Mouse (Mus musculus): Measurements from ENCODE around the gene Odf3b. TPM values are rescaled to one million over a fixed set of nuclear protein-coding genes. Genes with fewer than 3 reads are reported as not detected.

Odf3b gene
- polyA plus RNA-seq (2015; fragmentation: Nextera tagmentation; extraction: Ambion mirVana), result 0.61 and 1.2 TPM in 2 replicates

GRCm38 (mm10) chr15:89378831-89379401, at the start of gene Odf3b:
Gene Odf3b (minus strand): TSS chr15:89379282.

DNA sequence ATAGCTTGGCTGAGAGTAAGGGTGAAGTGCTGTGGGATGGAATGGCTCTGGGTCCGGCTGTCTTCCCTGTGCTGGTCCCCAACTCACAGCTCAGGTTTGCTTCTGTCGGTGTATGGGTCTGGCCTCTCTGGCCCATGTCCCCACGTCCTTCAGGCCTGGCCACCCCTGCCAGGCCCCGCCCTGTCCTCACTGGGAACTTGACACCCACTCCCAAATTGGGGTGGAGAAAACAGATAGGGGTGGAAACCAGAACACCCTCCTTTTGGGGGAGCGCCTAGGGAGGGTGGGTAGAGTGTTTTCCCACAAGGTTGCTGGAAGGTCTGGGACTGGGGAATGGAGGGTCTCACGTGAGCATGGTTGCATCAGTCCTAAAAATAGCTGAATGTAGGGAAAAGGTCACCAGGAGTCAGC, 46.6 kb upstream of the Odf3b start, which contains the start of gene Cpt1b:
Gene Cpt1b (minus strand): TSS at position 153 of the 411 bp plus-strand sequence.

GRCm38 (mm10) chr15:89410118-89410517, 31.0 kb upstream of the Odf3b start, which contains the start of gene Syce3:
Gene Syce3 (minus strand): TSS chr15:89410503.

GRCm38 (mm10) chr15:89384617-89385016, 5.5 kb upstream of the Odf3b start, which contains the start of gene Klhdc7b:
Gene Klhdc7b (plus strand): TSS chr15:89384917.

GRCm38 (mm10) chr15:89376957-89377356, 2.1 kb downstream of the Odf3b start, which contains the start of gene Tymp:
Gene Tymp (minus strand): TSS chr15:89377039.

GRCm38 (mm10) chr15:89373762-89374248, 5.3 kb downstream of the Odf3b start, which contains the start of gene Sco2:
Gene Sco2 (minus strand): TSS chr15:89373846.

DNA sequence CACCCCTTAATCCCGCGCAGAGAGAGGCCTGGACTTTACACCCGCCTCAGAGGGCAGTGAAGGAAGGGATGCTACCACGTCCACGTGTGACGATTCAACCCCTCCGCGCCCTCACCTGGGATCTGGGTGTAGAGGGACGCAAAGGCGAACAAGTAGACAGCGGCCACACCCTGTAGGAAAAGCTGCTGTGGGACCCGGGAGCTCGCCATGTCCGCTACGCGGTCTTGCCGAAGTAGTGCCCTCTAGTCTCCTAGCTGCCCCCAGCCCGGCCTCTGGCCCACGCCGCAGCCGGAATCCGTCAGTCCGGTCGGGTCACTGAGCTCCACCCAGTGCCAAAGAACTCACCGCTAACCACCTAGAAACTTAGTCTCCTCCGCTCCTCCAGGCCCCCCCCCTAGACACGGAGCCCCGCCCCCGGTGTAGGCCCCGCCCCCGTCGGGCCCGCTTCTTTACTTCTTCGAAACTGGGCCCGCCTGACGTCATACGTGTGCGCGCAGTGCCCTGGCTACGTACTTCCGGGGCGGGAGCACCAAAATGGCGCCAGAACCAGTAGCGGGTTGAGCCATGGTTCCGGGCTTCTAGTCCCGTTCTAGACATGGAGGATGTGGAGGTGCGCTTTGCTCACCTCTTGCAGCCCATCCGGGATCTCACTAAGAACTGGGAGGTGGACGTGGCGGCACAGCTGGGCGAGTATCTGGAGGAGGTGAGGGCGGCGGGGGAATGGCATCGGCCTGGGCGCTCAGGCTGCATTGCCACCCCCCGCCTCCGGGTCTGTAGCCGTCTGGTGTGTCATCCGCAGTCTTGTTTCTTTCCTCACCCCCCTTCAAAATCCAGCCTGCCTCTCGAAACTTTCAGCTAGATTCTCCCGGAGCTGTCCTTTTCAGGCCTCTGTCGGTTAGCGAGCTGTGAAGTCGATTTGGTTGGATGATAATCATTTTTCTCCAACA, 23.6 kb downstream of the Odf3b start, which contains the start of the genes Lmf2 and Ncaph2:
Gene Lmf2 (minus strand): TSS at position 419 of the 947 bp plus-strand sequence.
Gene Ncaph2 (plus strand): TSS at position 479 of the 947 bp plus-strand sequence.

DNA sequence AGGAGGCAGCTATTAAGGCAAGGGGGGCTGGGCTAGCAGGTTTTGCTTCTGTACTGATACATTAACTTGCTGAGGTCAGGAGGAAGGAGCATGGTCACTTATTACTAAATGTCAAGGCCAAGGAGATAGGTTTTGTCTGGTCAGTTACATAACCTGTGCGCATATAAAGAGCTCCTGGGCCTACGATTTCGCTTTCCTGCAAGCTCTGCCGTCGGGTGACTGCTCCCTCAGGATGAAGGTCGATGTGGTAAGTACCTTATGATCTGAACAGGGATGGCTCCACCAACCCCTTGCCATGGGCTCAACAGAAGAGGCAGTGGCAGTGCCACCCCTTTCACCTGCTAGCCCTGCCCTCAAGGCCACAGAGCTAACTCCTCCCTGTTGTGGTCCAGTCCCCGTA, 44.8 kb downstream of the Odf3b start, which contains the start of gene Miox:
Gene Miox (plus strand): TSS at position 128 of the 400 bp plus-strand sequence.

Other genes starting within 250 kb of the Odf3b start
- gene Mapk12, start 238.6 kb downstream of the Odf3b start, polyA plus RNA-seq (2015; fragmentation: Nextera tagmentation; extraction: Ambion mirVana), result 44.6 and 44.9 TPM in 2 replicates
- 1.2 and 1.5 TPM in 2 replicates for gene Mapk11, start 229.7 kb downstream of the Odf3b start, polyA plus RNA-seq (2015; fragmentation: Nextera tagmentation; extraction: Ambion mirVana)
- 42.0 and 42.7 TPM in 2 replicates for gene Plxnb2, start 198.5 kb downstream of the Odf3b start, polyA plus RNA-seq (2015; fragmentation: Nextera tagmentation; extraction: Ambion mirVana)
- 14.0 and 17.0 TPM in 2 replicates for gene Dennd6b, start 182.8 kb downstream of the Odf3b start, polyA plus RNA-seq (2015; fragmentation: Nextera tagmentation; extraction: Ambion mirVana)
- gene Ppp6r2, start 167.7 kb downstream of the Odf3b start, polyA plus RNA-seq (2015; fragmentation: Nextera tagmentation; extraction: Ambion mirVana), result 27.4 and 27.8 TPM in 2 replicates
- 23.1 and 26.3 TPM in 2 replicates for gene Sbf1, start 64.0 kb downstream of the Odf3b start, polyA plus RNA-seq (2015; fragmentation: Nextera tagmentation; extraction: Ambion mirVana)
- gene Adm2, start 56.6 kb downstream of the Odf3b start, polyA plus RNA-seq (2015; fragmentation: Nextera tagmentation; extraction: Ambion mirVana), result not detected in 2 replicates
- gene Miox, start 44.9 kb downstream of the Odf3b start, polyA plus RNA-seq (2015; fragmentation: Nextera tagmentation; extraction: Ambion mirVana), result not detected in 2 replicates
- gene Lmf2, start 23.6 kb downstream of the Odf3b start, polyA plus RNA-seq (2015; fragmentation: Nextera tagmentation; extraction: Ambion mirVana), result 27.3 and 34.7 TPM in 2 replicates
- 58.0 and 70.8 TPM in 2 replicates for gene Ncaph2, start 23.6 kb downstream of the Odf3b start, polyA plus RNA-seq (2015; fragmentation: Nextera tagmentation; extraction: Ambion mirVana)
- gene Sco2, start 5.4 kb downstream of the Odf3b start, polyA plus RNA-seq (2015; fragmentation: Nextera tagmentation; extraction: Ambion mirVana), result 6.5 and 7.5 TPM in 2 replicates
- gene Tymp, start 2.2 kb downstream of the Odf3b start, polyA plus RNA-seq (2015; fragmentation: Nextera tagmentation; extraction: Ambion mirVana), result 0.96 and 1.4 TPM in 2 replicates
- not detected in 2 replicates for gene Klhdc7b, start 5.6 kb upstream of the Odf3b start, polyA plus RNA-seq (2015; fragmentation: Nextera tagmentation; extraction: Ambion mirVana)
- gene Syce3, start 31.2 kb upstream of the Odf3b start, polyA plus RNA-seq (2015; fragmentation: Nextera tagmentation; extraction: Ambion mirVana), result not detected in 2 replicates
- 150 and 169 TPM in 2 replicates for gene Cpt1b, start 46.6 kb upstream of the Odf3b start, polyA plus RNA-seq (2015; fragmentation: Nextera tagmentation; extraction: Ambion mirVana)
- gene C730034F03Rik, start 50.3 kb upstream of the Odf3b start, polyA plus RNA-seq (2015; fragmentation: Nextera tagmentation; extraction: Ambion mirVana), result 1.7 and 2.0 TPM in 2 replicates
- gene Gm44502, start 50.4 kb upstream of the Odf3b start, polyA plus RNA-seq (2015; fragmentation: Nextera tagmentation; extraction: Ambion mirVana), result 0.17 and 0.41 TPM in 2 replicates
- gene Chkb, start 50.6 kb upstream of the Odf3b start, polyA plus RNA-seq (2015; fragmentation: Nextera tagmentation; extraction: Ambion mirVana), result 71.2 and 83.3 TPM in 2 replicates
- 0.14 and 0.15 TPM in 2 replicates for gene Mapk8ip2, start 74.6 kb upstream of the Odf3b start, polyA plus RNA-seq (2015; fragmentation: Nextera tagmentation; extraction: Ambion mirVana)
- 12.0 and 13.8 TPM in 2 replicates for gene Arsa, start 98.1 kb upstream of the Odf3b start, polyA plus RNA-seq (2015; fragmentation: Nextera tagmentation; extraction: Ambion mirVana)
- gene Shank3, start 120.3 kb upstream of the Odf3b start, polyA plus RNA-seq (2015; fragmentation: Nextera tagmentation; extraction: Ambion mirVana), result 0.40 and 0.82 TPM in 2 replicates
- 0.14 TPM in 1 of 2 replicates, not detected in the other for gene Acr, start 189.0 kb upstream of the Odf3b start, polyA plus RNA-seq (2015; fragmentation: Nextera tagmentation; extraction: Ambion mirVana)
- gene Rabl2, start 212.6 kb upstream of the Odf3b start, polyA plus RNA-seq (2015; fragmentation: Nextera tagmentation; extraction: Ambion mirVana), result 10.2 and 10.9 TPM in 2 replicates